Mouse (Mus musculus): Measurements from ENCODE around the gene Rpp14. TPM values are rescaled to one million over a fixed set of nuclear protein-coding genes. Genes with fewer than 3 reads are reported as not detected.

The Rpp14 gene
- total and polyA plus RNA-seq, 3 experiments = 7.1 to 62.4 (median 11.2) TPM

DNA sequence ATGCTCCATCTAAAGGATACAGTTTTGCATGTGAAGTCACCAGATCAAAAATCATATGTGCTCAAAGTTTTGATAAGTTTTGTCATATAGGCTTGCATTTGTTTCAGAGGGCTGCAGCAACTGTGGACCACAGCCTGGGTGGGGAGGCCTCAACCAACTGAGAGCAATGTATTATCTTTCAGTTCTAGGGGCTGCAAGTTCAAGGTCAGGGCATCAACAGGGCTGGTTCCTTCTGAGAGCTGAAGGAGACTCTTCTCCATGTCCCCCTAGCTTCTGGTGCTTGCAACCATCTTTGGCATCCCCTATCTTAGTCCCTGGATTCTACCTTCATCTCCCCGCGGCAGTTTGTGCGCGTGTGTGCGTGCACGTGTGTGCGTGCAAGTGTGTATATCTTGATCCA lies 27.5 kb upstream of the Rpp14 start:
- H3K27me3 ChIP-seq (ENCODE audit: insufficient read depth, low read length) = peaks cover 4% of the 10 kb centered on the region
- no peaks in the 10 kb centered on the region for H3K36me3 ChIP-seq (replicated peaks)
- TF ChIP-seq GATA1 (IDR thresholded peaks at IDR 0.05; ENCODE audit: borderline replicate concordance, low read length) (no peak), GATA2 (IDR thresholded peaks at IDR 0.05; ENCODE audit: borderline replicate concordance, low read depth, low read length) (no peak), TAL1 (conservative IDR thresholded peaks at IDR 0.05; ENCODE audit: low read depth, low read length) (no peak), CTCF (IDR thresholded peaks at IDR 0.05; ENCODE audit: low read depth, low read length) (no peak), POLR2AphosphoS5 (IDR thresholded peaks at IDR 0.05; ENCODE audit: insufficient replicate concordance, low read depth, low read length) (no peak)
- H3K4me3 ChIP-seq (ENCODE audit: low read depth, low read length) = no peak overlapping the region
- 0 out of 2 replicates have a peak, but pooled peaks cover 7% of the 10 kb centered on the region for H3K4me1 ChIP-seq (ENCODE audit: insufficient read depth, low read depth, low read length)
- no peak for DNase-seq (ENCODE audit: low spot score)
- no peak for ATAC-seq (ENCODE audit: extremely low read depth, insufficient number of reproducible peaks, low FRiP score, poor library complexity, severe bottlenecking)
- no peaks in the 10 kb centered on the region for H3K9me3 ChIP-seq (replicated peaks)

DNA sequence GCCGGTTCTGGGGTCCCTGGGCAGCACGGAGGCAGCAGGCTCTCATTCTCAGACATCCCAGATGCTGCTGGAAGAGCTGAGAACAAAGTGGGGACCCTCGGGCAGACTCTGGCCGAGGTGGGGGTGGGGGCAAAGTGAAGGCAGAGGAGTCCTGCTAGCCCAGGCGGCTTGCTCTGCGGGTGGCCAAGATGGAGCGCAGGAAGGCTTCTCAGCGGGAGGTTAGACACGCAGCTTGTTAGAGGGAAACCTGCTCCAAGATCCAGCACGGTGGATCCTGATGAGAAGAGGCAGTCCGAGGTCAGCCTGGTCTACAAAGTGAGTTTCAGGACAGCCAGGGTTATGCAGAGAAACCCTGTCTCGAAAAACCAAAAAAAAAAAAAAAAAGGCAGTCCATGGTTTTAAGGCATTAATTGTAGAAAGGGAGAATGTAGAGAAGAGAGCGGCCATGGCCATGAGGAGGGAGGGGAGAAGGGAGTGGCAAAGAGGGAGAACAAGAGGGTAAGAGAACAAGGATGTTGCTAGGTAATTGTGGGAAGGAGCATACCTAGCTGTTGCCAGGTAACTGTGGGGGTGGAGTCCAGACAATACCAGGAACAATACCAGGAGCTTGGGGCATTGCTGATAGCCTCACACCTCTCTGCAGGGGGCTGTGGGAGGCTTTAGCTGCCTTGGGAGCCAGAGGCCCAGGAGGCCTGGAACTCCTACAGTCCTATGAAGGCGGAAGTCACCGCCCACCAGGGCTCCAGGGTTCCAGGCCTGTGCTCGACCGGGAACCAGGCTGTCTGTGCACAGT lies 25.7 kb upstream of the Rpp14 start:
- no peak for DNase-seq (ENCODE audit: low spot score)
- no peak for TF ChIP-seq CTCF (IDR thresholded peaks at IDR 0.05; ENCODE audit: low read depth, low read length)
- no peak for TF ChIP-seq TAL1 (conservative IDR thresholded peaks at IDR 0.05; ENCODE audit: low read depth, low read length)
- TF ChIP-seq GATA2 (IDR thresholded peaks at IDR 0.05; ENCODE audit: borderline replicate concordance, low read depth, low read length) = no peak
- TF ChIP-seq GATA1 (IDR thresholded peaks at IDR 0.05; ENCODE audit: borderline replicate concordance, low read length) = no peak
- no peak for TF ChIP-seq POLR2AphosphoS5 (IDR thresholded peaks at IDR 0.05; ENCODE audit: insufficient replicate concordance, low read depth, low read length)

DNA sequence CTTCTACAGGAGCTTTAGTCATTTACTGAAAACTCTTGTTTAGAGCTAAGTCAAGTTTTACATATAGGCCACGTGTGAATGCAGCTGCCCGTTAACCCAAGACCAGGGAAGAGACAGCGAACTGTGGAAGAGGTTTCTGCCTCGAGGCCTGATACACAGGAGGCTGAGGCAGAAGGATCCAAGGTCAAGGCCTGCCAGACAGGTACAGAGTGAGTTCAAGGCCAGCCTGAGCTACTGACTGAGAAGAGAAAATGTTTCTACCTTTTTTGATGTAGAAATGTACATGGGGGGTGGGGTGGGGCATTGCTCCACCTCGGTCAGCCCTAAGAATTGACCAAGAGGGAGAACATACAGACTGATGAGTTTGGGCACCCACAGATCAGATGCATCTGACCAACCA lies 24.1 kb upstream of the Rpp14 start:
- TF ChIP-seq CTCF (IDR thresholded peaks at IDR 0.05; ENCODE audit: low read depth, low read length) (no peak), GATA1 (IDR thresholded peaks at IDR 0.05; ENCODE audit: borderline replicate concordance, low read length) (no peak), TAL1 (conservative IDR thresholded peaks at IDR 0.05; ENCODE audit: low read depth, low read length) (no peak), POLR2AphosphoS5 (IDR thresholded peaks at IDR 0.05; ENCODE audit: insufficient replicate concordance, low read depth, low read length) (no peak), GATA2 (IDR thresholded peaks at IDR 0.05; ENCODE audit: borderline replicate concordance, low read depth, low read length) (no peak)
- no peaks in the 10 kb centered on the region for H3K9me3 ChIP-seq (replicated peaks)
- no peak overlapping the region for H3K4me3 ChIP-seq (ENCODE audit: low read depth, low read length)
- peaks cover 4% of the 10 kb centered on the region; the same call in 1 of the 2 replicates for H3K27me3 ChIP-seq (ENCODE audit: insufficient read depth, low read length)
- ATAC-seq (ENCODE audit: extremely low read depth, insufficient number of reproducible peaks, low FRiP score, poor library complexity, severe bottlenecking) (no peak), DNase-seq (ENCODE audit: low spot score) (no peak)
- H3K4me1 ChIP-seq (ENCODE audit: insufficient read depth, low read depth, low read length) = peaks cover 7% of the 10 kb centered on the region; the same call in 1 of the 2 replicates
- H3K36me3 ChIP-seq (replicated peaks) = no peaks in the 10 kb centered on the region

More for the DNA sequence above, 25.7 kb upstream of the Rpp14 start:
- Histone ChIP-seq H3K4me1 (ENCODE audit: insufficient read depth, low read depth, low read length) (0 out of 2 replicates have a peak, but pooled peaks cover 7% of the 10 kb centered on the region), H3K36me3 (replicated peaks) (no peaks in the 10 kb centered on the region), H3K9me3 (replicated peaks) (no peaks in the 10 kb centered on the region), H3K4me3 (ENCODE audit: low read depth, low read length) (no peak overlapping the region), H3K27me3 (ENCODE audit: insufficient read depth, low read length) (peaks cover 4% of the 10 kb centered on the region)
- ATAC-seq (ENCODE audit: extremely low read depth, insufficient number of reproducible peaks, low FRiP score, poor library complexity, severe bottlenecking) = no peak

DNA sequence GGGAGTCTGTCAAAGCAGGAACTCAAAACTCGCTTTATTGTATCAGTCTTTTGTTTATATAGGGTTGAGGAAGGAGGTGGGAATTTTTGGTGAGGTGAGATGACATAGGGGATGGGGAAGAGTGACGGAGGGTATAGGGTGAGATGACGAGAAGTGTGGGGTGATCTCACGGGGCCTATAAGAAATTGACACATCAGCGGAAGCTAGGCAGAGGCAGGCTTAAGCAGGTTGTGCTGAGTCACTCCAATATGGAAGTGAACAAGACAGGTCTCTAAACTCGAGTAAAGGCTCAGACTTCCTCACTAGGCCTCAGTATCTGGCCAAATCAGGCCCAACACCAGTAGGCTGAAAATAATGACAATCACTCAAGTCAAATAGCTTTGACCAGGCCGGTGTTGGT lies 20.2 kb upstream of the Rpp14 start:
- TF ChIP-seq TAL1 (conservative IDR thresholded peaks at IDR 0.05; ENCODE audit: low read depth, low read length) = no peak
- TF ChIP-seq GATA2 (IDR thresholded peaks at IDR 0.05; ENCODE audit: borderline replicate concordance, low read depth, low read length) = no peak
- no peak for TF ChIP-seq POLR2AphosphoS5 (IDR thresholded peaks at IDR 0.05; ENCODE audit: insufficient replicate concordance, low read depth, low read length)
- TF ChIP-seq CTCF (IDR thresholded peaks at IDR 0.05; ENCODE audit: low read depth, low read length) = no peak
- no peak for TF ChIP-seq GATA1 (IDR thresholded peaks at IDR 0.05; ENCODE audit: borderline replicate concordance, low read length)
- Histone ChIP-seq H3K4me3 (ENCODE audit: low read depth, low read length) (no peak overlapping the region), H3K9me3 (replicated peaks) (no peaks in the 10 kb centered on the region), H3K4me1 (ENCODE audit: insufficient read depth, low read depth, low read length) (peaks cover 35% of the 10 kb centered on the region), H3K27me3 (ENCODE audit: insufficient read depth, low read length) (peaks cover 3% of the 10 kb centered on the region; the same call in 1 of the 2 replicates), H3K36me3 (replicated peaks) (no peaks in the 10 kb centered on the region)
- DNase-seq (ENCODE audit: low spot score) (no peak), ATAC-seq (ENCODE audit: extremely low read depth, insufficient number of reproducible peaks, low FRiP score, poor library complexity, severe bottlenecking) (no peak)

DNA sequence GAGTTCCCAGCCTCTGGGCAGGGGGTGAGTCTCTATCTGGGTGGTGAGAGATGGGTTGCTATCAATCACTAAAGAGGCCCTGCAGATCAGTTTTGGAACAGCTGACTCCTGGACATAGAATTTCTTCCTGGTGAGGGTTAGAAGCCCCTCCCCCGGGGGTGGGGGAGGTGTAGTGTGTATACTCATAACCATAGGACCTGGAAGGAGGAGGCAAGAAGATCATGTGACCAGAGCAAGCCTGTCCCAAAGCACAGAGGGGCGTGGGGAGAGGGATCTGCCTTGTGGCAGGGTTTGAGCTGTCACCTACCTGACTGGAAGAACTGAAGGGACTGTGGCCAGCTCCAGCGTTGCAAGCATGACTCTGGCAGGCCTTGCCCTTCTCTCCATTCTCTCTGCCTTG lies 18.1 kb upstream of the Rpp14 start:
- H3K4me1 ChIP-seq (ENCODE audit: insufficient read depth, low read depth, low read length) = peaks cover 33% of the 10 kb centered on the region
- H3K36me3 ChIP-seq (replicated peaks) = no peaks in the 10 kb centered on the region
- H3K4me3 ChIP-seq (ENCODE audit: low read depth, low read length) = peak overlapping the region; percentile 42; the same call in 1 of the 2 replicates
- peak; percentile 19; the same call in 1 of the 2 replicates for ATAC-seq (ENCODE audit: extremely low read depth, insufficient number of reproducible peaks, low FRiP score, poor library complexity, severe bottlenecking)
- TF ChIP-seq GATA1 (IDR thresholded peaks at IDR 0.05; ENCODE audit: borderline replicate concordance, low read length) = no peak
- TF ChIP-seq CTCF (IDR thresholded peaks at IDR 0.05; ENCODE audit: low read depth, low read length) = no peak
- TF ChIP-seq GATA2 (IDR thresholded peaks at IDR 0.05; ENCODE audit: borderline replicate concordance, low read depth, low read length) = no peak
- H3K27me3 ChIP-seq (ENCODE audit: insufficient read depth, low read length) = peaks cover 6% of the 10 kb centered on the region
- H3K9me3 ChIP-seq (replicated peaks) = no peaks in the 10 kb centered on the region
- no peak for DNase-seq (ENCODE audit: low spot score)

DNA sequence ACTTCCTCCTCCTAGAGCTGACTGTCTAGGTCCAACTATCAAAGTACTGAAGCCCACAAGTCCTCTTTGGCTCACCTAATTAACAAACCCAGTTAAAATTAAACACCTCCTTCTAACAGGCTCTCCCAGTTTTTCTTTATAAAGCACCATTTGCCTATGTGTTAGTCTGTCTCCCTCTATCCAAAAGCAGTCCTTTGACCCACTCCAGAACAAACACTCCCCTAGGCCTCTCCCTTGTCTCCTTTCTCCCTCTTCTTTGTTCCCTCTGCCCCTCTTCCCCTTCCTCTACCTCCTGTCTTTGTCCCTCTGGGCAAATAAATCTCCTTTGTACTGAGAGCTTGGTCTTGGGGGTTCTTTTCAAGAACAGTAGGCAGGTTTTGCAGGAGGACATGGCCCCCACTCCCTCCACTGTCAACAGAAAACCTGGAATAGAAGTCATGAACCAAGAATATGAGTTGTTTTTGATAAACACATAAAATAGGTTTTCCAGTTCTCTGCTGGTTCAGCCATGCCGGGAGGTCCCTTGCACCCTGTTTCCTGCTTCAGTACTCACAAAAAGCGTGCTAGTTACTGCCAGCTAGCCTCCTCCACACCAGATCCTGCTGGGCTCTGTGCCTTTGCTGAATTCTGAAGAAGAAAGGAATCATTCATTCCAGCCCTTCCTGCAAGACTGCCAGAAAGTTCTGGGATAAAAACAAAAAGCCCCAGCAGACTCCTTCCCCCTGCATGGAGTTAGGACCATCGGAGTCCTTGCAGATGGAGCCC lies 17.4 kb upstream of the Rpp14 start:
- Histone ChIP-seq H3K4me1 (ENCODE audit: insufficient read depth, low read depth, low read length) (peaks cover 31% of the 10 kb centered on the region), H3K27me3 (ENCODE audit: insufficient read depth, low read length) (peaks cover 4% of the 10 kb centered on the region; the same call in 1 of the 2 replicates), H3K9me3 (replicated peaks) (no peaks in the 10 kb centered on the region), H3K4me3 (ENCODE audit: low read depth, low read length) (no peak overlapping the region), H3K36me3 (replicated peaks) (no peaks in the 10 kb centered on the region)
- TF ChIP-seq GATA2 (IDR thresholded peaks at IDR 0.05; ENCODE audit: borderline replicate concordance, low read depth, low read length) = no peak
- no peak for TF ChIP-seq CTCF (IDR thresholded peaks at IDR 0.05; ENCODE audit: low read depth, low read length)
- no peak for TF ChIP-seq TAL1 (conservative IDR thresholded peaks at IDR 0.05; ENCODE audit: low read depth, low read length)
- TF ChIP-seq POLR2AphosphoS5 (IDR thresholded peaks at IDR 0.05; ENCODE audit: insufficient replicate concordance, low read depth, low read length) = no peak
- TF ChIP-seq GATA1 (IDR thresholded peaks at IDR 0.05; ENCODE audit: borderline replicate concordance, low read length) = no peak
- ATAC-seq (ENCODE audit: extremely low read depth, insufficient number of reproducible peaks, low FRiP score, poor library complexity, severe bottlenecking) = no peak
- DNase-seq (ENCODE audit: low spot score) = no peak

Data from G1E (cell line).